Mouse (Mus musculus): ENCODE measurements around the gene Olfr1298.

Olfr1298 gene

DNA sequence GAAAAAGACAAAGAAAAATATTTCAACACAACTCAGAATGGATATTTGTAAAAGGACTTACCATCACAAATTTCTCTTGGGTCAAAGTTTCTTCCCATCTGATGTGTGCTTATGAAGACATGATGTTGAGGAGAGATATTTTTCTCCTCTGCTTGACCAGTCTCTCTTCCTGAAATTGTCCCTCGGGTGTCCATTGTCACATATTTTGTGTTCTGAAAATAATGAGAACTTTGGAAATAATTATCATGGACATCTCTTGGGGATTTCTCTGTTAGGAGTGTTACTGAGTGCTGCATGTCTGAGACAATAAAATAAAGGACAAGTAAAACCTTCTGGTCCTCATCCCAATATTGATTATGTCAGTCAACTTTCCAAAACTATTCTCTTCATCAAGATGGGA is at the start of gene Olfr1298:
Gene Olfr1298, minus strand, starts transcription at position 101 of the 400 bp plus-strand sequence.
- ATAC-seq (ENCODE audit: insufficient number of reproducible peaks, low FRiP score, low TSS enrichment): no peak

GRCm38 (mm10) chr2:111661119-111661518 is 12.1 kb upstream of the Olfr1298 start, which contains the start of gene Olfr1299:
Gene Olfr1299 (plus strand): TSS chr2:111661419.
- ATAC-seq (ENCODE audit: insufficient number of reproducible peaks, low FRiP score, low TSS enrichment): no peak

DNA sequence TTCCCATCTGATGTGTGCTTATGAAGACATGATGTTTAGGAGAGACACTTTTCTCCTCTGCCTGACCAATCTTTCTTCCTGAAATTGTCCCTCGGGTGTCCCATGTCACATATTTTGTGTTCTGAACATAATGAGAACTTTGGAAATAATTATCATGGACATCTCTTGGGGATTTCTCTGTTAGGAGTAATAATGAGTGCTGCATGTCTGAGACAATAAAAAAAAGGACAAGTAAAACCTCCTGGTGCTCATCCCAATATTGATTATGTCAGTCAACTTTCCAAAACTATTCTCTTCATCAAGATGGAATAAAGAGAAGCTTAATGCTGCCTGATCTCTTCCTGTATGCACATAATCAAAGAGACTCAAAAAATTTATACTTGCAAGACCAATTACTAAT is 22.6 kb downstream of the Olfr1298 start, which contains the start of gene Olfr1297:
Gene Olfr1297, minus strand, starts transcription at position 101 of the 400 bp plus-strand sequence.
- ATAC-seq (ENCODE audit: insufficient number of reproducible peaks, low FRiP score, low TSS enrichment): no peak
